Mouse (Mus musculus) heart, adult 18-20 months (tissue): ENCODE measurements around the gene Chn2. TPM values are rescaled to one million over a fixed set of nuclear protein-coding genes. Genes with fewer than 3 reads are reported as not detected.

Experiments used
- DNase-seq, 2 experiments: peaks; one replicate each; pipeline ENCODE4 v3.0.0; 2021 to 2022; ENCODE audit warnings: mixed read lengths in 1 of 2
- long read RNA-seq, 2 experiments: library from polyadenylated mRNA; stranded (forward); transcript quantifications; one replicate each; pipeline ENCODE4 v2.0.0; 2021
- total RNA-seq, 2 experiments: library from RNA; stranded (reverse); gene quantifications; 2 replicates each; pipeline ENCODE4 v1.2.3; 2021

The Chn2 gene
- total RNA-seq, result 1 to 10 TPM; 2.7 to 3.3 TPM
- long read RNA-seq, experiment 1, partial matches to known transcripts, result 0 of 4 reads
- long read RNA-seq, experiment 1, other reads (novel, unspliced or antisense), result 3 of 4 reads
- long read RNA-seq, experiment 2, partial matches to known transcripts, result 0 of 2 reads
- long read RNA-seq, experiment 2, other reads (novel, unspliced or antisense), result 1 of 2 reads

DNA sequence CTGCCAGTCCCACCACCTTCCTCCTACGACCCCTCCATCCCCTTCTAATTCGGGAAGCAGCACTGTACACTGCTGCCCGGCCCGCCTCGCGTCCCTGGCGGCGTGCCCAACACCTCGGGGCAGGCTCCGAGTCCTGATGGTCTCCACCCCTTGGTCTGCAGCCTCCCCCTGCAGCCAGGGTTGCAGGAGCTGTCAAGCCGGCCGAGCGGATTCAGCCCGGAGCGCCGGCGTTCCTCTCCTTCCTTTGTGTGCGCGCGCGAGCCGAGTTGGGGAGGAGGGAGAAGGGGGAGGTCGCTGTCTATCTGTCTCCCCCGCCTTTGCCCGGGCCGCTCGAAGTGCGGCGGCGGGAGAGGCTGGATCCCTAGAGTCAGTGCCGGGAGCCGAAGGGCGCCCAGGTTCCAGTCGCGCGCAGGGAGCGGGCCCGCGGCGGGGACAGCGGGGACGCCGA lies at the start of gene Chn2:
Gene Chn2 (plus strand): TSS at position 198 of the 448 bp plus-strand sequence.
- DNase-seq, result peak; percentile 54 to 62

DNA sequence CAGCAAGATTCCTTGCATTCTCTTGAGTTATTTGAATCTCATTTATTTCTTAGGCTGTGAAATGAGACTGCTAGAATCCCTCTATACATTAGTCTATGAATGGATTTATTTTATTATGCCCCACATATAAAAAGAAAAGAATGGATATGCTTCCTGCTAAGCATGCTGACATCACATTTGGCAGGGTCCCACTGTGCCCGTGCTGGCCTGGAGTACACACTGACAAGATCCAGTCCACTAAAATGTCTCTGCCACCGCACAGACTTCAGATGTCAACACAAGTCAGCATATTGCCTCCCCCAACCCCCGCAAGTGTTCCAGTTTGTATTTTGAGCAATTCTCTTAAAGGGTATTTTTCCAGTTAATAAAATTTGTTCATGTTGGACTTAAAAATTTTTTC lies 47.0 kb upstream of the Chn2 start:
- DNase-seq, result no peak

DNA sequence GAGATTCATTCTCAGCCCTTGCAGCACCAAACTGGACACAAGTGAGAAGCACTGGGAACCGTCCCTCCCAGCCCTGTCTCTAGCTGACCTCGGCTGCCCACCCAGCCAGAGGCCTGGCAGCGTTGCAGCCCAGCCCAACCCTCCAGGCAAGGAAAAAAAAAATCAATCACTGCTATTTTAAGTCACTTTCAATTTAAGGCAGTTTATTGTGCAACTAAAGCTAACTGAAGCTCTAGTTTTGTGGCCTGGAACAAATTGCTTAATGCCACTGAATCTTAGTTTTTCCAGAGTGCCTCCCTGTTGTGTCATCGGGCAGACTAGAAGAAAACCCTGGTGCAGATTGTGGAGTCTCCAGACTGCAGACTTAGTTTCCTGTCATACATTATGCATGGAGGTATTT lies 43.8 kb upstream of the Chn2 start:
- peak in 1 of 2 experiments; percentile 18 for DNase-seq

DNA sequence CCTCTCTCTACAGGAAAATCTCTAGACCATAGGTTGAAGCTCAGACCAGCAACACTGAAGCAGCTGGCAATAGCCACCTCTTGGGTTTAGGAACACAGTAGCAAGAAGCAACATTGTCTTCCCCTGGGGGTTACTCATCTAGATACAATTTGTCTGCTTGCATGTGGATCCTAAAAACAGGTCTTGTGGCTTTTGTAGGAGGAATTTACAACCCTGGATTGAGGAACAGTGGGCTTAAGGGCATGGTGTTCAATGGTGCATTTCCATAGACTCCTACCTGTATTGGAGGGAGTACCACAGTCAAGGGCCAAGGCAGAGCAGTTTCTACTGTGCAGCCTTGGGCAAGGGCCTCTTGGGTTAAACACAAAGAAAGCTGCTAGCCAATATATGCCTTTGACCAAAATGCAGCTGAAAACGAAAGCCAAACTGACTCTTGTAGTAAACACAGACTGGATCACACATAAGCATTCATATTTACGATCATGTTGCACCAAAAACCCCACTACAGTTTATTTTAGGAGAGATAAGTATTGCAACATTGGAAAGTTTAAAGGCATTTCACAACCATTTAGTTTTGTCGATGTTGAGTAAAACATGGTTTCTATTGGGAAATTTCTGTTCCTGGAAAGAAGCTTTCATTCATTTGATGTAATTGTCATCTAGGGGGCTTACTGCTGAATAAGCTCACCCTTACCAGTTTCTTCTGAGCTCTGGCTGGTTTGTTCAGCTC lies 43.0 kb upstream of the Chn2 start:
- no peak for DNase-seq

DNA sequence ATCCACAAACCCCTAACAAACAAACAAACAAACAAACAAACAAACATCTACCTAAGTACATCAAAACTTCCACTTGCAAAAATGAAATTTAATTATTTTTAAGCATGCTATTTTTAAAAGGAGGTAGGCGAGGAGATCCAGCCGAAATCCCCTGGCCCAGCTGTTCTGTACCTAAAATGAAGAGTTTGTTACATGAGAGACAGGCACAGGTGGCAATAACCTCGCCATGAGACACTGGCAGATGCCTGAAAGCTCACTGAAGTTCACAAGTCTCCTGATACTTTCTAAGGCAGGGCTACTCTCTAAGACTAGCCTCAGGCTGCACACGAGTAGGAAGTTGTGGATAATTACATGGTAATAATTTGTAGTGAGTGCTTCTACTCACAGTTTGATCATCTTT lies 34.1 kb upstream of the Chn2 start:
- DNase-seq, result no peak

DNA sequence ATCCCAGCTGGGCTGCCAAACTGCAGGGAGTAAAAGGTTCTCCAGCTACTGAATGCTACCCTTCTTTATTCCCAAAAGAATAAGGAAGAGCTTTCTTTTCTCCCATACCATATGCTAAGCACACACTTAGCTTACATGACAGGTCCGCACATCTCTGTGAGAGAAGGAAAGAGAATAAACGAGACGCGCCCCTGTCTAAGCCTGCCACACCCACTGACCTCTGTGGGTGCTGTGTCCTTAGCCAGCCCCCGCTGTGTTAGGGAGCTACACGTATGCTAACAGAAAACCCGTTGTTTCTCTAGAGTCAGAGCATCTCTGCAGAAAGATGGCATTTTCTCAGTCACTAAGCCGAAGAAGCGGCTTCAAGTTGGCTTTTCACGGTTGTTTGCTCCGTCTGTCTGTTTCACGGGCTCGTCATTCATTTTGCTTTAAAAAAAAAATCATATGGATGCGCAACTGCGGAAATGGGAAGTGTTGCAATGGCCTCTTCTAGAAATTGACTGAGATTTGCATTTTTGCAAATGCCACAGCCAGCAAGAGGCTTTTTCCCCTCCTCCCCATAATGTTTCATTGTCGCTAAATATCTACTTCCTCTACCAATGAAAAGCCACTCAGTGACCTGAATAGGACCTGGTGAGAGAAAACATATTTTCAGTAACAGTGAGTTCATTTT lies 30.8 kb upstream of the Chn2 start:
- DNase-seq, result no peak

DNA sequence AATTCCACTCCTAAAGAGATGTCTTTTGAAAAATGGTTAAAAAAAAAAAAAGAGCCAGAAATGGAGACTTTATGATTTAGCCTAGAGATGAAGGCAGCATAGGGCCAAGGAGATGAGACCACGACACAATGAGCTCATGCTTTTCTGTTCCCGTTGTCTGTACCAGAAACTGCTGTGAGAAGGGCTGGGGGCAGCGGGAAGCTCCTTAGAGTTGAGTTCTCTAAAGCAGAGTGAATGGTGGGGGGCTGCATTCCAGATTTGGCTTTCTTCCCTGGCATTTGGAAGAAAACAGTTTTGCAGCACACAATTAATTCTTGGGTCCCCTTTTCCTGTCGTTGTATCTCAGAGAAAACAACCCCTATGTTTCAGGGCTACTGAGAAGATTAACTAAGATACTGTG lies 30.1 kb upstream of the Chn2 start:
- no peak for DNase-seq

DNA sequence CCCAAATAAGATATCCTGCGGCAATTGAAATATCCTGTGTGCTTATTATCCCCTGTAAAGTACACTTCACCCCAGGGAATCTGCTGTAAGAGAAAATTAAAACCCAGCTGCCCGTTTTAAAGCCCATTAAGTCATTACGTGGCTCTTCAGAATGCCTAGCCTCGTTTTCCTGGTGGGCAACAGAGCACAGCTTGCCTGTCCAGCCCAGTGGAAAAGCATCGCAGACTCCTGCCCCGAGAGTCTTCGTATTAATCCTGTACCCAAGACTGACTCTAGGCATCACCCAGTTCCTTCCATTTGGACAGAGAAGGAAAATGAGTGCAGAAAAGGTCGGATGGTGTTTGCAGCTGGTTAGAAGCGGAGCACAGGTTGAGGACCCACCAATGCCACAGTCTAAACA lies 29.0 kb upstream of the Chn2 start:
- DNase-seq, result no peak

DNA sequence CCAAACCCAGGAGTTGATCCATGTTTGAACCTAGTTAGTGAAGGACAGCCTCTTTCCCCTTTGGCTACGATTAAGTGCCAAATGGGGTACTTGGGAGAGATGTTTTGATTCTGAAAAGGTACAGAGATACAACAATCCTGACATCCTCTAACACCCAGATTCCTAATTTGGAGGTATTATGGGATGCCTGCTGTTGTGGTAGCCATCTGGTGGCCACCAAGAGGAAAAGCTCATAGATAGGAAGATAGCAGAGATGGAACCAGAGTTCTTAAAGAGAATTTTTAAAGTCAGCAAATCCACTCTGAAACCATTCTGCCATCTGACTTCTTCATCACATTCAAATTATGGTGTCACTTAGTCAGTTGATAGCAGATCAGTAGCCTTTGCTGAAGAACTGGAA lies 27.2 kb upstream of the Chn2 start:
- no peak for DNase-seq

DNA sequence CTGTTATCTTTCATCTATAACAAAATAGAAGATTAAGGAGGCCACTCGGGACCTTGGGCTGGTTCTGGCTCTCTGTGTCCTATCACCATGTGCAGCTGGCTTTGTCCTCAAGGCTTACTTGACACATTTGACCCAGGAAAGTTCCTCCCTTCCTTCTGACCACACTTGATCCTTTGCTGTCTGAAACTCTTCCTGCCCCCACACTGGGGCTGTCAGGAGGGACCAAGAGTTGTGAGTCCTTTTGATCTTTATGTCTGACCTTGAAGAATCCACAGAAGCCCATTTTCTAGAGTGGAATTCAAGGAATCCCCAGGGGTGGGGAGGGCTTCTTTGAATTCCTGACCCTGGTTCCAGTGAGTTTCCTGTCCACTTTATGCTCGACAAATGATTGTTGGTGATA lies 21.3 kb upstream of the Chn2 start:
- DNase-seq, result no peak

DNA sequence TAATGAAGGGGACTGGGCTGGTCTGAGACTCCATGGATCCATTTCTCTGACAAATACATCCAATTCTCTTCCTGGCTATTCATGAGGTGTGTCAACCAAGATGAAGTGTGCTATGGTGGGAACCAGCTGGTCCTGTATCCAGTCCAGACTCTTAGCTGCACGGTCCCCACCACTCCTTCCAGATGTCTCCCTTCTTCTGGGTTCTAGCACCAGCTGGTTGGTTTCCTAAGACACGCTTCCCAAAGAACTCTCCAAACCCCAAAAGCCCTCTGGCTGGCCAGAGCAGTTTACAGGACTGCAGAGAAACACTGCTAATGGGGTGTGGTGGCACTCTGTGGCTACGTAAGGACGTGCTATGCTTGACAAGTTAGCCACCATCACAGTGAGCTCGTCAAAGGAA lies 20.5 kb upstream of the Chn2 start:
- DNase-seq, result peak in 1 of 2 experiments; percentile 18

DNA sequence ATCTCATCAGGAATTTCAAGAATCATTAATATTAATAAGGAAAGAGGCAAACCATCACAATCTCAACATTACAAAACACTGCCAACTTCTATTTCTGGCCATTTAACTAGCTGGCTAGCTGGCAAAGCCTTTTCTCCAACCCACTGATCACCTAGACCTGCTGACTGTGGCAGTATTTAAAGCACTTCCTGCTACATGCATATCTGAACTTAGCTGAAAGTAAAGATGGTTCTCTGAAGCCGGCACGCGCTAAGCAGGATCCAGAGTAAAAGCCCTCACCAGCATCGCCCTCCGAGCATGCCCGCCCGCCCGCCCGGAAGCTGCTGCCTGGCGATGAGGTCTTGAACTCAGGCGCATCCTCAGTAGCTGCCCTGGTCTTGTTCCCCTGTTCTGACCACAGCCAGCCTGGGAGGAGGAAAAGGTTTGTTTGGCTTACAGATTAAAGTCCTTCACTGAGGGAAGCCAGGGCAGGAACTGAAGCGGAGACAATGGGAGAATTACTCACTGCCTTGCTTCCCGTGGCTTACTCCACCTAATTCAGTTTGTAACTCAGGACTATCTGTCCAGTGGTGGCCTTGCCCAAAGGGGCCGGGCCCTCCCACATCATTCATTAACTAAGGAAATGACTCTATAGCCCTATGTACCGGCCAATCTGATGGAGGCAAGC lies 18.1 kb upstream of the Chn2 start:
- DNase-seq, result peak; percentile 39 to 68

DNA sequence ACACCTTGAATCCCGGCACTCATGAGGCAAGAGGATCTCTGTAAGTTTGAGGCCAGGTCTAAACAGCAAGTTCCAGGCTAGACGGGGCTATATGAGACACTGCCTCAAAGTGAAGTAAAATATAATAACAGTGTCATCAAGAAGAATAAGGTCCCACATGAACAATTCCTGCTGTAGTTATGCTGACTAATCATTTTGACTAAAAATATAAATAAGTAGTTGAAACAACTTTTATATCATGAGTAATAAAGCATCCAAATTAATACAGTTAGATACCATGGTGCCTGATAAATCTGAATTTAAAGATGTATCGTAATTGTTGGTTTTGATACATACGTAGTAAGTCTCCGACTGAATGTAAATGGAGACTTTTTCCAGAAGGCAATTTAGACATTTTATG lies 15.5 kb upstream of the Chn2 start:
- DNase-seq, result no peak

DNA sequence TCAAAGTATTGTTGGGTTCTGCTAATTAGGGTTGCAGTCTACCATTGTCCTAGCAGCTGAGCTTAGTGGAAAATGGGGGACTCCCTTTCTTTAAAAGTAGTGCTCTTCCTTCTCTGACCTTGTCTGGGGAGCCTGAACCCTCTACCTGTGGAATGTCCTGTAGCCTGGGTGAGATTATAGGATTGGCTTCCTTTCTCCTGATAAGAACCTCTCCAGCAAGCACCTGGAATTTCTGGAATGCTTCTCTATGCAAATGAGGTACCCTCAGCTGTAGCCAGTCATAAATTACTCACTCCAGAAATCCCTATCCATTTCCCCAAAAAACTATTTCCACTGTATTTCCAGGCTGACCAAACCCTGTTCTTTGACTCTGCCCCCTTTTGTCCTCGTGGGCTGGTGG lies 10.6 kb upstream of the Chn2 start:
- DNase-seq, result no peak

DNA sequence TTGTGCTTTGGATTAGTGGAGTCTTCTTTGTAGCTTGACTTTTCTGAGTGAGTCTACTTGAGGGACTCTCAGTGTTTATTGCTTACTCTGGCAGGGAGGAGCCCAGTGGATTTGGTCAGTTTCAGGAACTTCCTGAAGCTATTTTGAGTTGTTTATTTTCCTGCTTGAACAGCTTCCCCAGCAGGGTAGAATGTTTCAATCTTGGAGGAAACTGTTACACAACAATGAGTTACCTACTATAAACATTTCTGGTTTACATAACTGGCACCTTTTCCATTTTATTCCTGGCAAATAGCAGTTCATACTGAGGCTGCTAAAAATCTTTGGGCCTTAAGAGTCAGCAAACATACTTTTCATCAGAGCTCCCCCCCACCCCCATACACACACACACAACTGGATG lies 9.0 kb upstream of the Chn2 start:
- no peak for DNase-seq

DNA sequence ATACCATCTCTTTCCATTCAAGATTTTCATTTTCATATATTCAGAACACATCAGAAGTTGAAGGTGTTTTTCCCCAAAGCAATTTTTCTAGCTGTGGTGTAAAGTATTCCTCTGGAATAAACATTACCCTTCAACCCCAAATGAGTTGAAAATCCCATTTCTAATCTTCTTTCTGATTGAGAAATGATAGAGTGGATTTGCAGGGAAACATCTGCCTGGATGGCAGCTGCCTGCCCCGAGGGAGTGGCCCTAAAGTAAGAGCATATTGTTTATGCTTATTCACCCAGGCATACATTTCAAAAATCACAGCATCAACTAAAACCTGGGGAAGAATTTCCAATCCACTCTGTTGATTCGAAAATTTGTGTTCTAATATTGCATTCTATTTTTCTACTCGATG lies 8.6 kb upstream of the Chn2 start:
- no peak for DNase-seq

DNA sequence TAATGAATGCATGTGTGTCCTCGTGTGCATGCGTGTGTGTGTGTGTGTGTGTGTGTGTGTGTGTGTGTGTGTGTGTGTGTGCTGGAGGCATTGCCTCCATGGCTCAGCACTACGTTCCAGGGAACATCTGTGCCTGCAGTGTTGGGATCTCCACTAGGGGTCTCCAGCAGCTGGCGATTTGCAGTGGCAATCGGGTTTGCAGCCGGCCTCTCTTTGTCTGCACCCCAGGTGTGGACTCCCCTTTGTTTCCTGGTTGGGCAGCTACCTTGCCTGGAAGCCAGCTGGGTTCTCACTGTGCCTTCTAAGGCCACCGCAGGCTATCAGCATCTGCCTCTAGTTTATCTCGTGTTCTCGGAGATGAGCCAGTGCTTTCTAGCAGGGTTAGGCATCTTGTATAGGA lies 4.9 kb upstream of the Chn2 start:
- peak; percentile 72 to 83 for DNase-seq

DNA sequence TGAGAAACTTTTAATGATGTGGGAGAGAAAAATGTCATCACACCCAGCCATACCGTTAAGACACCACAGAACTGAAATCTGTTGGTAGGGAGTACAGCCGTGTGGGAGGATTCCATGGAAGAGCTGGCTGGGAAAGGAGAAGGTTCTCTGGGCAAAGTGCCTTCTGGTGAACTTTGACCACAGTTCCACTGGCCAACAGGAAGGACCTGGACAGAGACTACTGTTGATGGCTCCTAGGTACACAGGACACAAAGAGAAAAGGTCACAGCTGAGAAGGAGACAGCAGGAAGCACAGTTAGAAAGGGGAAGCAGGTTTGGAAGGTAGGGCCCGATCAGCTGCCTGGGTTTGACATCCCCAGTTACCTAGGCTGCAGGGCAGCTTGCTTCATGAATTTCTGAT lies 3.8 kb upstream of the Chn2 start:
- no peak for DNase-seq

DNA sequence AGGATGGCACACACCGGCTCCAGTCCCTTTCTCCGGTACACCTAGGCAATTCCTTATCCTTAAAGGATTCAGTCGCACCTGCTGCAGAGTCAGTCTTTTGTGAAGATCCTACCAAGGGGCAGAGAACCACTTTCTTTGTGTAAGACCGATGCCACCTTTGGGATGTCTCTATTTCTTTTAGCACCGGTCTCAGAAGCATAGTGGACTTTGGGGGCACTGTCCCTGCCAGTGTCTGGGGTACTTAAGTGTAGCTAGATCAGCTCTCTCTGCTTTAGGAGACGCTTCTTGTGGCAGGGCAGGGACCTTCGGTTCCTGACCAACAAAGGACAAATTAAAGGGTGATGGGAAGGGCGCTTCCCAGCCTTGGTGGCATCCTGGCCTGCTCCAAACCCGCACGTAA lies 488 bp upstream of the Chn2 start:
- no peak for DNase-seq

DNA sequence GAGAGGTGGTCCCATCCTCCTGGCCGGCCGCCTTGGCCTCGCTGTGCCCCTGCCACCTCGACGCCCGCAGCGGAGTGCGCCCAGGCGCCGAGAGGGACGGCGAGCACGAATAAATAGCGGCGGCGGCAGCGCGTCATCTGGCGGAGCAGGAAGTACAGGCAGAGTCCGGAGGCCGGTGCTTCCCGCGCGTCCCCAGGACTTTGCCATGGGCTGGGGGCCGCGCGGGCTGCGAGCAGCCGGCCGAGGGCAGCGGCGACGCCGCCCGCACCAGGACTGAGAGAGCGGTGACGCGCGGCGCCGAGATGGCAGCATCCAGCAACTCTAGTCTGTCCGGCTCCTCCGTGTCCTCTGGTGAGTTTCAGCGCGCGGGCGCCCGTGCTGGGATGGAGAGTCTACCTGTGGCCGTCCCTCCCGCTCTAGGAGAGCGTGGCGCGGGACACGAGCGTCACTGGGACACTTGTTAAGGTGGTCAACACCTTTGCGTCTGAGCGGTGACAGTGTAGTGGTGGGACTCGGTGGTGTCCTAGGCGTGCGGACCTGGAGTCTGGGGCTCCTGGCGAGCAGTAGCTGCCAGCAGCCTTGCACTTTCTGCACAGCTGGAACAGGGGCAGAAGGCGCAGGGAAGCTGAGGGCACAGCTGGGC lies 572 bp downstream of the Chn2 start:
- peak; percentile 65 to 73 for DNase-seq

DNA sequence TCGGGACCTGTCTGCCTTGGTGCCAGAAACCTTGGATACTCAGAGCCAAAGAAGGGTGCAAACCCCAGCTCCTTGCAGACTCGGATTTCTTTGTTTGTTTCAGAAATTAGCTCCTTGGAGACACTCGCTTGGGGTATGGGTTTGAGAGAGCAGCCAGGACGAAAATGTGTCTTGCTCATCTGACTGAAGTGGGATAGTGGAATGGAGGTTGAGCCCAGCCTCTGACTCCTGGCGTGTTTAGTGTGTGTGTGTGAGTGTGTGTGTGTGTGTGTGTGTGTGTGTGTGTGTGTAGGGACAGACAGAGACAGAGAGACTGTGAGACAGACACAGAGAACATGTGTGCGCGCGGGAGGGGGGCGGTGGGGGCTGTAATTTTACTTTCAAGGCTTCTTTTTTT lies 1.1 kb downstream of the Chn2 start:
- no peak for DNase-seq

DNA sequence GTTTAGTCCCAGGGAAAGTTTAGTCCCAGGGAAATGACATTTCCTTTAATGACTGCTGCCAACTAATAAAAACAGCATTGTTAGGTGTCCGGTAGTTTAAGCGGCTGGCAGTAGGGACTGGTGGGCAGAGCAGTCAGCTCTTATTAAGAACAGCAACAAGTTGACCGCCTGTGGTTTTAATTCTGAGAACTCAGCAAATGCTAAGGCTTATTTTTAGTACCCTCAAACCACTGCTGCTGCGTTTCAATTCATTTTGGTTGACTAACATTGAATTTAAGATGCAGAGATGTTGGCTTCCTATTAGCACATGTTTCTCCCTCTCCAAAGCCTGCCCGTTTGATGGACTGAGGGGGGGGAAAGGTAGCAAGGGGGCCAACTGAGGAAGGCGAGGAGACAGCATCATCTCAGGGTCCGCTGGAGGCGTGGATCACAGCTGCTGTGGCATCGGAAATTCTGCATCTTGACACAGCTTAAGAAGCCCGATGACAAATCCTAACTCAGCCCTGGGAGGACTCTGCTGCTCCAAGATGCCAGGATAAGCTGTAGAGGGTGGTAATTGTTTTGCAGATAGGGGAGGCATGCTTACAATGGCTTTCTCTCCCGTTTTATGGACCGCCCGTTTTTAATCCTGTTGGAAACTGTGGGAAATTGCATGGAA lies 2.2 kb downstream of the Chn2 start:
- DNase-seq, result no peak
